In genomic region chr11:113014186-113015010, GRCm38 (mm10) we compare ENCODE assay signal across 14 mouse cellular contexts.
A peak's percentile ranks its signal among the peaks of the same experiment; 100 is the strongest.
DNase-seq lines count a peak whose midpoint lies in the region; ATAC-seq and TF ChIP-seq lines count a peak whose summit lies in the region.
"Had no signal": no experiment of that assay in that cellular context is flagged by ENCODE, and none has a peak within 500 bp of the region (broad histone marks: within the 10 kb centered on the region; RNA-seq: fewer than 3 reads in every experiment).

No protein-coding gene starts in this region.

- H3K4me3 ChIP-seq in kidney, postnatal 0 days (replicated peaks; ENCODE audit: low read depth, low read length): no peak overlapping the region
- H3K4me3 ChIP-seq in kidney, adult 2 months (ENCODE audit: insufficient read depth, low read depth, low read length): no peak overlapping the region
- no peak overlapping the region for H3K4me3 ChIP-seq in embryonic facial prominence, embryonic 11.5 days (ENCODE audit: low read depth, low read length)
- H3K4me3 ChIP-seq in hindbrain, embryonic 12.5 days: no peak overlapping the region
- H3K4me3 ChIP-seq in thymus, adult 2 months (ENCODE audit: control insufficient read depth, insufficient read depth, low read length): no peak overlapping the region
- H3K4me3 ChIP-seq: erythroblast, embryonic 14.5 days; hindbrain, embryonic 15.5 days; megakaryocyte, embryonic 14.5 days had no signal

- DNase-seq in kidney, postnatal 0 days (ENCODE audit: low spot score): peak; percentile 62
- DNase-seq in kidney, adult 2 months: no peak
- peak; percentile 96 for DNase-seq in embryonic facial prominence, embryonic 11.5 days (ENCODE audit: low spot score)
- DNase-seq in neural tube, embryonic 10.5 days (ENCODE audit: extremely low spot score, low spot score): peak; percentile 52
- DNase-seq in thymus, adult 2 months: no peak
- no peak for DNase-seq in heart, postnatal 36 days
- DNase-seq in adrenal gland, adult (ENCODE audit: inconsistent age in 2 of 2, low spot score in 1 of 2): no peak
- DNase-seq: heart, adult 18-20 months; liver, postnatal 0 days had no signal

- no peak for ATAC-seq in kidney, postnatal 0 days (replicated peaks; ENCODE audit: low FRiP score, low read depth)
- ATAC-seq in embryonic facial prominence, embryonic 11.5 days (replicated peaks; ENCODE audit: insufficient number of reproducible peaks, low FRiP score, low TSS enrichment, low read depth): no peak
- ATAC-seq in hindbrain, embryonic 12.5 days (ENCODE audit: low FRiP score): no peak
- ATAC-seq: liver, postnatal 0 days had no signal

- intact Hi-C loops in heart, postnatal 36 days (cut with DNase I): no loop called here

- WGBS in kidney, postnatal 0 days: 35% methylated on average over 10 of the region's 10 CpGs
- WGBS in kidney, adult 2 months: 56% methylated on average over 10 of the region's 10 CpGs
- 20% methylated on average over 10 of the region's 10 CpGs for WGBS in embryonic facial prominence, embryonic 11.5 days
- 41% methylated on average over 10 of the region's 10 CpGs for WGBS in hindbrain, embryonic 12.5 days
- WGBS in thymus, adult 2 months: 84% methylated on average over 10 of the region's 10 CpGs

- H3K27me3 ChIP-seq in kidney, postnatal 0 days (ENCODE audit: insufficient read depth, low read length): no peaks in the 10 kb centered on the region
- no peaks in the 10 kb centered on the region for H3K27me3 ChIP-seq in kidney, adult 2 months (replicated peaks; ENCODE audit: control insufficient read depth, insufficient read depth, low read length)
- no peaks in the 10 kb centered on the region for H3K27me3 ChIP-seq in embryonic facial prominence, embryonic 11.5 days (ENCODE audit: control insufficient read depth, insufficient read depth, low read length)
- H3K27me3 ChIP-seq in hindbrain, embryonic 12.5 days: no peaks in the 10 kb centered on the region; the same call in 1 of the 2 replicates
- H3K27me3 ChIP-seq in thymus, adult 2 months (ENCODE audit: control insufficient read depth, insufficient read depth, low read length): no peaks in the 10 kb centered on the region
- H3K27me3 ChIP-seq: hindbrain, embryonic 15.5 days; megakaryocyte, embryonic 14.5 days had no signal

- H3K36me3 ChIP-seq in kidney, postnatal 0 days (ENCODE audit: insufficient read depth, low read length): no peaks in the 10 kb centered on the region
- no peaks in the 10 kb centered on the region for H3K36me3 ChIP-seq in kidney, adult 2 months (ENCODE audit: control insufficient read depth, insufficient read depth, low read length)
- H3K36me3 ChIP-seq in embryonic facial prominence, embryonic 11.5 days (replicated peaks; ENCODE audit: control insufficient read depth, insufficient read depth, low read depth, low read length): no peaks in the 10 kb centered on the region
- H3K36me3 ChIP-seq in hindbrain, embryonic 12.5 days: no peaks in the 10 kb centered on the region
- no peaks in the 10 kb centered on the region for H3K36me3 ChIP-seq in thymus, adult 2 months (ENCODE audit: control insufficient read depth, insufficient read depth, low read length)
- H3K36me3 ChIP-seq: hindbrain, embryonic 15.5 days had no signal

- no peak overlapping the region for H3K9ac ChIP-seq in kidney, postnatal 0 days (ENCODE audit: low read depth, low read length)
- no peak overlapping the region for H3K9ac ChIP-seq in embryonic facial prominence, embryonic 11.5 days (replicated peaks; ENCODE audit: low read length)
- H3K9ac ChIP-seq in hindbrain, embryonic 12.5 days: no peak overlapping the region
- H3K9ac ChIP-seq: hindbrain, embryonic 15.5 days; liver, postnatal 0 days had no signal

- TF ChIP-seq CTCF in kidney, postnatal 0 days (IDR thresholded peaks at IDR 0.05; ENCODE audit: low read depth): no peak
- TF ChIP-seq CTCF in kidney, adult 2 months (conservative IDR thresholded peaks at IDR 0.05; ENCODE audit: insufficient read depth, insufficient read length, low read depth, low read length): no peak
- TF ChIP-seq CTCF in thymus, adult 2 months (IDR thresholded peaks at IDR 0.05; ENCODE audit: borderline replicate concordance, control insufficient read depth, extremely low read depth, insufficient read depth, low read length, poor library complexity): no peak

- H3K27ac ChIP-seq in kidney, postnatal 0 days: no peak overlapping the region
- H3K27ac ChIP-seq in kidney, adult 2 months (ENCODE audit: insufficient read depth, low read depth, low read length): no peak overlapping the region
- peak overlapping the region; percentile 72 for H3K27ac ChIP-seq in embryonic facial prominence, embryonic 11.5 days (replicated peaks; ENCODE audit: low read depth, low read length)
- peak overlapping the region; percentile 52; the same call in 1 of the 2 replicates for H3K27ac ChIP-seq in hindbrain, embryonic 12.5 days
- no peak overlapping the region for H3K27ac ChIP-seq in thymus, adult 2 months (ENCODE audit: control insufficient read depth, insufficient read depth, low read length)
- H3K27ac ChIP-seq: hindbrain, embryonic 15.5 days; stomach, postnatal 0 days had no signal

- peaks cover 6% of the 10 kb centered on the region; the same call in 1 of the 2 replicates for H3K4me1 ChIP-seq in kidney, postnatal 0 days (replicated peaks; ENCODE audit: insufficient read depth, low read length)
- no peaks in the 10 kb centered on the region for H3K4me1 ChIP-seq in kidney, adult 2 months (ENCODE audit: control insufficient read depth, insufficient read depth, low read length)
- H3K4me1 ChIP-seq in embryonic facial prominence, embryonic 11.5 days (ENCODE audit: control insufficient read depth, insufficient read depth, low read length): peaks cover 13% of the 10 kb centered on the region
- peaks cover 40% of the 10 kb centered on the region for H3K4me1 ChIP-seq in hindbrain, embryonic 12.5 days
- no peaks in the 10 kb centered on the region for H3K4me1 ChIP-seq in thymus, adult 2 months (replicated peaks; ENCODE audit: control insufficient read depth, insufficient read depth, low read length)
- H3K4me1 ChIP-seq: megakaryocyte, embryonic 14.5 days had no signal

- H3K9me3 ChIP-seq in kidney, postnatal 0 days (replicated peaks; ENCODE audit: low read length): no peaks in the 10 kb centered on the region
- no peaks in the 10 kb centered on the region for H3K9me3 ChIP-seq in embryonic facial prominence, embryonic 11.5 days (replicated peaks; ENCODE audit: control insufficient read depth, low read length)
- H3K9me3 ChIP-seq in hindbrain, embryonic 12.5 days (replicated peaks): no peaks in the 10 kb centered on the region
- H3K9me3 ChIP-seq: hindbrain, embryonic 15.5 days had no signal

- H3K4me2 ChIP-seq in kidney, postnatal 0 days (ENCODE audit: low read length): no peak overlapping the region
- no peak overlapping the region for H3K4me2 ChIP-seq in embryonic facial prominence, embryonic 11.5 days (ENCODE audit: low read depth, low read length)
- H3K4me2 ChIP-seq in hindbrain, embryonic 12.5 days (replicated peaks): no peak overlapping the region
- H3K4me2 ChIP-seq: hindbrain, embryonic 15.5 days had no signal

- no peak for TF ChIP-seq POLR2A in kidney, adult 2 months (IDR thresholded peaks at IDR 0.05; ENCODE audit: low read depth, low read length)
- no peak for TF ChIP-seq POLR2A in thymus, adult 2 months (IDR thresholded peaks at IDR 0.05; ENCODE audit: control insufficient read depth, extremely low read depth, insufficient read depth, low read length, poor library complexity)

Comparison
In these comparisons a context has a peak if more than half of its experiments do, and no peak if none do; other contexts are left out.
1. DNase-seq: peak in kidney, postnatal 0 days (single experiment), embryonic facial prominence, embryonic 11.5 days (single experiment) and neural tube, embryonic 10.5 days (single experiment); none in kidney, adult 2 months (single experiment), thymus, adult 2 months (single experiment), heart, postnatal 36 days (0 of 2) and adrenal gland, adult (0 of 2).
2. H3K27ac ChIP-seq: peak in embryonic facial prominence, embryonic 11.5 days (single experiment) and hindbrain, embryonic 12.5 days (single experiment); none in kidney, postnatal 0 days (single experiment), kidney, adult 2 months (single experiment) and thymus, adult 2 months (single experiment).